Mouse (Mus musculus): ENCODE measurements around the gene Col4a4. TPM values are rescaled to one million over a fixed set of nuclear protein-coding genes. Genes with fewer than 3 reads are reported as not detected.

Col4a4 gene
- polyA plus RNA-seq, 1 experiment: 0.08 TPM

DNA sequence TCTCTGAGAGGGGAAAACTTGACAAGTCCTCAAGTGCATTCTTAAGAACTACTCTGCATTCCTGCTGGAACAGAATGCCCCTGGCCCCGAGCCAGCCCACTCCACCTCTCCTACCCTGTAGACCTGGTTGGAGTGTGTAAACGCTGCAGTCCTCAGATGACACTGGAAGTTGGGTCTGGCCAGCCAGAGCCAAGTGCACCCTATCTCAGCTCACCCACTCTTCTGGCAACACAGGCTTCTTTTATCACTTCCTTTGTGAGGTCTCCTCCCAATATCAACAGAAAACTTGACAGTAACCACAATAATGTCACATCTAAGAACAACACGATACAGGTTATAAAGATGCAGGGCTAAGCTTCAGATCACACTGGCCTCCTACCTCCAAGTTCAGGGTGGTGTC, 8.7 kb downstream of the Col4a4 start:
- Histone ChIP-seq H3K27ac (ENCODE audit: insufficient read depth, low read depth, low read length) (no peak overlapping the region), H3K4me3 (ENCODE audit: low read depth, low read length) (no peak overlapping the region), H3K36me3 (ENCODE audit: control insufficient read depth, insufficient read depth, low read length) (no peaks in the 10 kb centered on the region), H3K27me3 (ENCODE audit: control insufficient read depth, insufficient read depth, low read length) (no peaks in the 10 kb centered on the region), H3K4me1 (ENCODE audit: control insufficient read depth, insufficient read depth, insufficient read length, low read length) (no peaks in the 10 kb centered on the region)
- no peak for TF ChIP-seq CTCF (IDR thresholded peaks at IDR 0.05; ENCODE audit: extremely low read depth, insufficient read length, insufficient replicate concordance, low read depth, low read length)
- TF ChIP-seq POLR2A (IDR thresholded peaks at IDR 0.05; ENCODE audit: low read depth, low read length): no peak
- 37% methylated on average over 3 of the region's 3 CpGs for WGBS

- no peaks in the 10 kb centered on the region for H3K4me1 ChIP-seq (ENCODE audit: control insufficient read depth, insufficient read depth, insufficient read length, low read length)
- TF ChIP-seq CTCF (IDR thresholded peaks at IDR 0.05; ENCODE audit: extremely low read depth, insufficient read length, insufficient replicate concordance, low read depth, low read length) (no peak), POLR2A (IDR thresholded peaks at IDR 0.05; ENCODE audit: low read depth, low read length) (no peak)
- no peak overlapping the region for H3K27ac ChIP-seq (ENCODE audit: insufficient read depth, low read depth, low read length)
- H3K4me3 ChIP-seq (ENCODE audit: low read depth, low read length): no peak overlapping the region
- H3K27me3 ChIP-seq (ENCODE audit: control insufficient read depth, insufficient read depth, low read length): no peaks in the 10 kb centered on the region
- WGBS: 87% methylated on average over 10 of the region's 10 CpGs
- H3K36me3 ChIP-seq (ENCODE audit: control insufficient read depth, insufficient read depth, low read length): no peaks in the 10 kb centered on the region
These were observed 9.3 kb downstream of the Col4a4 start for GRCm38 (mm10) chr1:82577339-82577738.

DNA sequence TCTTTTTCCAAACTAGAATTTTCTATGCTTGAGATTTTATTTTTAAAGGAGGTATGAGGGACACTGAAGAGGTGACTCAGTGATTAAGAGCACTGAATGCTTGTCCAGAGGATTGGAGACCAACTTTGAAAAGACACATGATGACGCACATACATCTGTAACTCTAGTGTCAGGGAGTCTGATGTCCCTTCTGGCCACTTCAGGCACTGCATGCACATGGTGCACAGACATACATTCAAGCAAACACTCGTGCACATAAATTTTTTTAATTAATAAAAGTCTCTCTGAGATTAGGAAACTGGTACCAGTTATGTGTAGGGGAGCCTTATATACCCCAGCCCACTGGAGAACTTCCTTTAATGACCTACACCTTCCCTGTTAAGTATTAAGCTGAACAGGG, 10.5 kb downstream of the Col4a4 start:
- H3K4me3 ChIP-seq (ENCODE audit: low read depth, low read length): no peak overlapping the region
- no peak overlapping the region for H3K27ac ChIP-seq (ENCODE audit: insufficient read depth, low read depth, low read length)
- H3K36me3 ChIP-seq (ENCODE audit: control insufficient read depth, insufficient read depth, low read length): no peaks in the 10 kb centered on the region
- H3K27me3 ChIP-seq (ENCODE audit: control insufficient read depth, insufficient read depth, low read length): no peaks in the 10 kb centered on the region
- 81% methylated on average over 2 of the region's 2 CpGs for WGBS
- H3K4me1 ChIP-seq (ENCODE audit: control insufficient read depth, insufficient read depth, insufficient read length, low read length): no peaks in the 10 kb centered on the region
- no peak for TF ChIP-seq POLR2A (IDR thresholded peaks at IDR 0.05; ENCODE audit: low read depth, low read length)
- no peak for TF ChIP-seq CTCF (IDR thresholded peaks at IDR 0.05; ENCODE audit: extremely low read depth, insufficient read length, insufficient replicate concordance, low read depth, low read length)

GRCm38 (mm10) chr1:82575681-82576080, 11.0 kb downstream of the Col4a4 start:
- no peak overlapping the region for H3K4me3 ChIP-seq (ENCODE audit: low read depth, low read length)
- H3K36me3 ChIP-seq (ENCODE audit: control insufficient read depth, insufficient read depth, low read length): no peaks in the 10 kb centered on the region
- H3K27ac ChIP-seq (ENCODE audit: insufficient read depth, low read depth, low read length): no peak overlapping the region
- 78% methylated on average over 3 of the region's 3 CpGs for WGBS
- TF ChIP-seq CTCF (IDR thresholded peaks at IDR 0.05; ENCODE audit: extremely low read depth, insufficient read length, insufficient replicate concordance, low read depth, low read length): no peak
- no peak for TF ChIP-seq POLR2A (IDR thresholded peaks at IDR 0.05; ENCODE audit: low read depth, low read length)
- H3K4me1 ChIP-seq (ENCODE audit: control insufficient read depth, insufficient read depth, insufficient read length, low read length): no peaks in the 10 kb centered on the region
- H3K27me3 ChIP-seq (ENCODE audit: control insufficient read depth, insufficient read depth, low read length): no peaks in the 10 kb centered on the region

GRCm38 (mm10) chr1:82571758-82572157, 14.9 kb downstream of the Col4a4 start:
- WGBS: 60% methylated on average over 1 of the region's 1 CpGs
- Histone ChIP-seq H3K4me1 (ENCODE audit: control insufficient read depth, insufficient read depth, insufficient read length, low read length) (no peaks in the 10 kb centered on the region), H3K27ac (ENCODE audit: insufficient read depth, low read depth, low read length) (no peak overlapping the region), H3K27me3 (ENCODE audit: control insufficient read depth, insufficient read depth, low read length) (no peaks in the 10 kb centered on the region), H3K36me3 (ENCODE audit: control insufficient read depth, insufficient read depth, low read length) (no peaks in the 10 kb centered on the region), H3K4me3 (ENCODE audit: low read depth, low read length) (no peak overlapping the region)
- TF ChIP-seq POLR2A (IDR thresholded peaks at IDR 0.05; ENCODE audit: low read depth, low read length) (no peak), CTCF (IDR thresholded peaks at IDR 0.05; ENCODE audit: extremely low read depth, insufficient read length, insufficient replicate concordance, low read depth, low read length) (no peak)

GRCm38 (mm10) chr1:82569405-82569804, 17.2 kb downstream of the Col4a4 start:
- no peaks in the 10 kb centered on the region for H3K36me3 ChIP-seq (ENCODE audit: control insufficient read depth, insufficient read depth, low read length)
- 73% methylated on average over 4 of the region's 4 CpGs for WGBS
- H3K4me1 ChIP-seq (ENCODE audit: control insufficient read depth, insufficient read depth, insufficient read length, low read length): no peaks in the 10 kb centered on the region
- H3K27me3 ChIP-seq (ENCODE audit: control insufficient read depth, insufficient read depth, low read length): no peaks in the 10 kb centered on the region
- no peak overlapping the region for H3K4me3 ChIP-seq (ENCODE audit: low read depth, low read length)
- TF ChIP-seq POLR2A (IDR thresholded peaks at IDR 0.05; ENCODE audit: low read depth, low read length): no peak
- TF ChIP-seq CTCF (IDR thresholded peaks at IDR 0.05; ENCODE audit: extremely low read depth, insufficient read length, insufficient replicate concordance, low read depth, low read length): no peak
- no peak overlapping the region for H3K27ac ChIP-seq (ENCODE audit: insufficient read depth, low read depth, low read length)

DNA sequence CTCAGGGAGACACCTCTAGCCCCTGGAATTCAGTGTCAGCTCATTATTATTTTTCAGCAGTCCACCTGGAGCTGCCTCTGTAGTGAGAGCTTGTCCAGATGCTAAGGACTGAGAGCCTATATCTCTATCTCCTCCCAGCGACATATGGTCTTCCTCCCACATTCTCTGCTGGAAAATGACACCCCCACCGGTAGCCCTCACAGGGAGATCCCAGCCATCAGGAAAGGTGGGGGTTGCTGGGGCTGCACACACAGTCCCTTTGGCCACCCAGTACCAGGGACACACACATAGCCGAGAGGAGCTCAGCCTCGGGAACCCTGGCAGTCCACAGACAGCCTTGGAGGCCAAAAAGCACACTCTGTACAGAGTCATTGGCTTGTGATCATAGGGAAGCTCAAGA, 26.4 kb downstream of the Col4a4 start:
- no peak for TF ChIP-seq CTCF (IDR thresholded peaks at IDR 0.05; ENCODE audit: extremely low read depth, insufficient read length, insufficient replicate concordance, low read depth, low read length)
- no peak for TF ChIP-seq POLR2A (IDR thresholded peaks at IDR 0.05; ENCODE audit: low read depth, low read length)
- Histone ChIP-seq H3K4me3 (ENCODE audit: low read depth, low read length) (no peak overlapping the region), H3K27me3 (ENCODE audit: control insufficient read depth, insufficient read depth, low read length) (no peaks in the 10 kb centered on the region), H3K27ac (ENCODE audit: insufficient read depth, low read depth, low read length) (no peak overlapping the region), H3K4me1 (ENCODE audit: control insufficient read depth, insufficient read depth, insufficient read length, low read length) (no peaks in the 10 kb centered on the region), H3K36me3 (ENCODE audit: control insufficient read depth, insufficient read depth, low read length) (no peaks in the 10 kb centered on the region)
- WGBS: 73% methylated on average over 4 of the region's 4 CpGs

GRCm38 (mm10) chr1:82554889-82555288, 31.8 kb downstream of the Col4a4 start:
- H3K36me3 ChIP-seq (ENCODE audit: control insufficient read depth, insufficient read depth, low read length): no peaks in the 10 kb centered on the region
- H3K27me3 ChIP-seq (ENCODE audit: control insufficient read depth, insufficient read depth, low read length): no peaks in the 10 kb centered on the region
- WGBS: 49% methylated on average over 5 of the region's 5 CpGs
- no peaks in the 10 kb centered on the region for H3K4me1 ChIP-seq (ENCODE audit: control insufficient read depth, insufficient read depth, insufficient read length, low read length)
- H3K4me3 ChIP-seq (ENCODE audit: low read depth, low read length): no peak overlapping the region
- no peak for TF ChIP-seq POLR2A (IDR thresholded peaks at IDR 0.05; ENCODE audit: low read depth, low read length)
- TF ChIP-seq CTCF (IDR thresholded peaks at IDR 0.05; ENCODE audit: extremely low read depth, insufficient read length, insufficient replicate concordance, low read depth, low read length): no peak
- no peak overlapping the region for H3K27ac ChIP-seq (ENCODE audit: insufficient read depth, low read depth, low read length)

All from small intestine, adult 2 months (tissue).